Mouse (Mus musculus) midbrain, postnatal 0 days (tissue): Measurements from ENCODE around the gene Skida1. TPM values are rescaled to one million over a fixed set of nuclear protein-coding genes. Genes with fewer than 3 reads are reported as not detected.

ENCODE experiments used
- ATAC-seq: fragments of 200-750 bp; cut with Nextera tagmentation; 2 replicates; pipeline ENCODE4 v1.8.0; 2017; ENCODE audit warnings: moderate number of reproducible peaks, mild to moderate bottlenecking, moderate TSS enrichment, moderate library complexity; ENCODE audit not compliant: low FRiP score
- DNase-seq: peaks from one replicate; pipeline ENCODE4 v3.0.0-alpha.2; 2015; ENCODE audit warnings: low spot score
- H3K27ac ChIP-seq: fragments of 300-500 bp; sonication (generic); 2 replicates; pipeline ENCODE4 v1.5.1; 2014; ENCODE audit warnings: low read depth, mild to moderate bottlenecking, low read length, mixed read lengths
- H3K27me3 ChIP-seq: fragments of 300-500 bp; sonication (generic); 2 replicates; pipeline ENCODE4 v1.6.1; 2014; ENCODE audit warnings: low read length, control low read depth, mixed read lengths; ENCODE audit not compliant: insufficient read depth
- H3K36me3 ChIP-seq: fragments of 300-500 bp; sonication (generic); 2 replicates; pipeline ENCODE4 v1.6.1; 2014; ENCODE audit warnings: low read length, control low read depth, mixed read lengths; ENCODE audit not compliant: insufficient read depth
- H3K4me1 ChIP-seq: fragments of 300-500 bp; sonication (generic); 2 replicates; pipeline ENCODE4 v1.6.1; 2014; ENCODE audit warnings: mild to moderate bottlenecking, control low read depth, antibody characterized with exemption, low read length, mixed read lengths; ENCODE audit not compliant: insufficient read depth
- H3K4me2 ChIP-seq: fragments of 300-500 bp; sonication (generic); 2 replicates; pipeline ENCODE4 v1.6.1; 2014; ENCODE audit warnings: low read depth, mild to moderate bottlenecking, low read length, mixed read lengths; ENCODE audit not compliant: poor library complexity, severe bottlenecking
- H3K4me3 ChIP-seq: fragments of 300-500 bp; sonication (generic); 2 replicates; pipeline ENCODE4 v1.5.1; 2014; ENCODE audit warnings: low read depth, mild to moderate bottlenecking, low read length, moderate library complexity
- H3K9ac ChIP-seq: fragments of 300-500 bp; sonication (generic); replicated peaks from 2 replicates; pipeline ENCODE4 v1.6.1; 2014; ENCODE audit warnings: mild to moderate bottlenecking, low read length, moderate library complexity, mixed read lengths; ENCODE audit not compliant: poor library complexity, severe bottlenecking
- H3K9me3 ChIP-seq: fragments of 300-500 bp; sonication (generic); 2 replicates; pipeline ENCODE4 v1.6.1; 2016; ENCODE audit warnings: low read length, control low read depth
- CTCF ChIP-seq: IDR thresholded peaks from 2 replicates; pipeline ENCODE4 v1.5.1; 2016; ENCODE audit warnings: antibody characterized with exemption, mild to moderate bottlenecking
- WGBS: fragments of 180-500 bp; shearing (Covaris S2); extraction: QIAGEN DNeasy Blood & Tissue Kit; methylation state at CpG from one replicate; pipeline ENCODE4 v1.1.7; 2014; 5-methylcytosine and 5-hydroxymethylcytosine counted together
- polyA plus RNA-seq: library from polyadenylated mRNA; unstranded; fragments of >200 nt; fragmentation: Nextera tagmentation; extraction: Ambion mirVana; gene quantifications from 2 replicates; pipeline ENCODE4 v1.2.1, GENCODE M21; 2015
- total RNA-seq: library from RNA; depleted of rRNA; stranded (reverse); fragments of >200 nt; gene quantifications from 2 replicates; pipeline ENCODE4 v1.2.3, GENCODE M21; 2014

The Skida1 gene
- total and polyA plus RNA-seq, 2 experiments from 2014 or later, result 4.3 to 12.1 TPM

GRCm38 (mm10) chr2:18047646-18048452 is 1.0 kb downstream of the Skida1 start:
- peak; percentile 87 for ATAC-seq
- Histone ChIP-seq H3K4me2 (peak overlapping the region; percentile 80), H3K9ac (peak overlapping the region; percentile 97), H3K36me3 (no peaks in the 10 kb centered on the region), H3K27ac (peak overlapping the region; percentile 97), H3K4me3 (peak overlapping the region; percentile 86), H3K9me3 (no peaks in the 10 kb centered on the region), H3K27me3 (no peaks in the 10 kb centered on the region), H3K4me1 (peaks cover 12% of the 10 kb centered on the region)
- under 1% methylated on average over 55 of the region's 70 CpGs for WGBS
- peak; percentile 86 for DNase-seq
- TF ChIP-seq CTCF, result no peak

GRCm38 (mm10) chr2:18046758-18047645 is 1.8 kb downstream of the Skida1 start:
- Histone ChIP-seq H3K9me3 (no peaks in the 10 kb centered on the region), H3K4me2 (peak overlapping the region; percentile 80), H3K4me1 (peaks cover 12% of the 10 kb centered on the region), H3K27me3 (no peaks in the 10 kb centered on the region), H3K36me3 (no peaks in the 10 kb centered on the region), H3K4me3 (peak overlapping the region; percentile 86), H3K9ac (peak overlapping the region; percentile 97), H3K27ac (peak overlapping the region; percentile 97)
- under 1% methylated on average over 50 of the region's 64 CpGs for WGBS
- DNase-seq, result peak; percentile 68
- no peak for TF ChIP-seq CTCF
- peak; percentile 77 for ATAC-seq

GRCm38 (mm10) chr2:18046186-18046585 is 2.7 kb downstream of the Skida1 start:
- H3K4me1 ChIP-seq, result peaks cover 14% of the 10 kb centered on the region
- 1% methylated on average over 4 of the region's 4 CpGs for WGBS
- no peak for ATAC-seq

GRCm38 (mm10) chr2:18045781-18046181 is 3.1 kb downstream of the Skida1 start:
- H3K9me3 ChIP-seq, result no peaks in the 10 kb centered on the region
- ATAC-seq (no peak), DNase-seq (no peak)
- H3K4me1 ChIP-seq, result peaks cover 14% of the 10 kb centered on the region
- peak overlapping the region; percentile 86 for H3K4me3 ChIP-seq
- TF ChIP-seq CTCF, result no peak
- no peaks in the 10 kb centered on the region for H3K27me3 ChIP-seq
- peak overlapping the region; percentile 97; the same call in 1 of the 2 replicates for H3K27ac ChIP-seq
- H3K9ac ChIP-seq, result peak overlapping the region; percentile 97
- 5% methylated on average over 6 of the region's 6 CpGs for WGBS
- peak overlapping the region; percentile 80 for H3K4me2 ChIP-seq
- H3K36me3 ChIP-seq, result no peaks in the 10 kb centered on the region

More at GRCm38 (mm10) chr2:18046186-18046585, 2.7 kb downstream of the Skida1 start:
- Histone ChIP-seq H3K27me3 (no peaks in the 10 kb centered on the region), H3K4me3 (peak overlapping the region; percentile 86), H3K9ac (peak overlapping the region; percentile 97), H3K27ac (peak overlapping the region; percentile 97), H3K36me3 (no peaks in the 10 kb centered on the region), H3K4me2 (peak overlapping the region; percentile 80), H3K9me3 (no peaks in the 10 kb centered on the region)
- no peak for DNase-seq
- TF ChIP-seq CTCF, result no peak

- 5% methylated on average over 7 of the region's 7 CpGs for WGBS
- no peaks in the 10 kb centered on the region for H3K36me3 ChIP-seq
- DNase-seq (no peak), ATAC-seq (no peak)
- no peaks in the 10 kb centered on the region for H3K27me3 ChIP-seq
- no peak for TF ChIP-seq CTCF
- peak overlapping the region; percentile 97 for H3K9ac ChIP-seq
- peak overlapping the region; percentile 86 for H3K4me3 ChIP-seq
- H3K9me3 ChIP-seq, result no peaks in the 10 kb centered on the region
- no peak overlapping the region for H3K27ac ChIP-seq
- peaks cover 18% of the 10 kb centered on the region for H3K4me1 ChIP-seq
- peak overlapping the region; percentile 80 for H3K4me2 ChIP-seq
These were observed 3.6 kb downstream of the Skida1 start for GRCm38 (mm10) chr2:18045143-18045780.
